Mouse (Mus musculus) ES-Bruce4 (cell line): ENCODE results near the gene Bpifc.

Experiments used
- CTCF ChIP-seq: IDR thresholded peaks from one replicate; pipeline ENCODE4 v1.8.1; 2011; ENCODE audit warnings: low read depth, low read length
- EP300 ChIP-seq: IDR thresholded peaks from 2 replicates; pipeline ENCODE4 v1.6.1; 2011; ENCODE audit warnings: low read depth, low read length; ENCODE audit not compliant: insufficient read depth
- POLR2A ChIP-seq: IDR thresholded peaks from one replicate; pipeline ENCODE4 v1.8.1; 2011; ENCODE audit warnings: low read length; ENCODE audit not compliant: insufficient read depth

- TF ChIP-seq CTCF (no peak), POLR2A (no peak), EP300 (no peak)
These were observed 14.2 kb upstream of the Bpifc start for GRCm38 (mm10) chr10:86025906-86026305.
